Mouse (Mus musculus): ENCODE results near the gene Zswim4.
A peak's percentile ranks its signal among the peaks of the same experiment; 100 is the strongest.

Zswim4 gene

GRCm38 (mm10) chr8:84199348-84200125 is 37.3 kb downstream of the Zswim4 start:
- no peak for DNase-seq

- DNase-seq = no peak
These were observed 38.0 kb downstream of the Zswim4 start for GRCm38 (mm10) chr8:84198871-84199270.

- peak; percentile 94 for DNase-seq
These were observed 38.7 kb downstream of the Zswim4 start for GRCm38 (mm10) chr8:84197922-84198774.

GRCm38 (mm10) chr8:84197141-84197921 is 39.5 kb downstream of the Zswim4 start:
- DNase-seq = peak; percentile 92

GRCm38 (mm10) chr8:84194224-84194743 is 42.6 kb downstream of the Zswim4 start:
- no peak for DNase-seq

- DNase-seq = no peak
These were observed 43.3 kb downstream of the Zswim4 start for GRCm38 (mm10) chr8:84193566-84193965.

- DNase-seq = no peak
These were observed 43.7 kb downstream of the Zswim4 start for GRCm38 (mm10) chr8:84193161-84193560.

GRCm38 (mm10) chr8:84192555-84192954 is 44.3 kb downstream of the Zswim4 start:
- peak; percentile 79 for DNase-seq

GRCm38 (mm10) chr8:84192023-84192422 is 44.8 kb downstream of the Zswim4 start:
- peak; percentile 60 for DNase-seq

GRCm38 (mm10) chr8:84190191-84190867 is 46.5 kb downstream of the Zswim4 start:
- DNase-seq = no peak

- no peak for DNase-seq
These were observed 47.3 kb downstream of the Zswim4 start for GRCm38 (mm10) chr8:84189603-84190002.

- no peak for DNase-seq
These were observed 48.2 kb downstream of the Zswim4 start for GRCm38 (mm10) chr8:84188671-84189070.

GRCm38 (mm10) chr8:84187065-84187755 is 49.6 kb downstream of the Zswim4 start:
- DNase-seq = peak; percentile 71

- DNase-seq = peak; percentile 89
These were observed 50.3 kb downstream of the Zswim4 start for GRCm38 (mm10) chr8:84186547-84186946.

GRCm38 (mm10) chr8:84185117-84185516 is 51.7 kb downstream of the Zswim4 start, which contains the start of gene Nanos3:
TSS of gene Nanos3 (minus strand) at chr8:84185217.
- DNase-seq = no peak

- no peak for DNase-seq
These were observed 52.5 kb downstream of the Zswim4 start for GRCm38 (mm10) chr8:84184085-84185043.

GRCm38 (mm10) chr8:84183261-84184084 is 53.4 kb downstream of the Zswim4 start:
- peak; percentile 74 for DNase-seq

GRCm38 (mm10) chr8:84182833-84183232 is 54.0 kb downstream of the Zswim4 start:
- no peak for DNase-seq

- peak; percentile 77 for DNase-seq
These were observed 56.2 kb downstream of the Zswim4 start for GRCm38 (mm10) chr8:84180530-84181190.

All from retina, postnatal 1 day (tissue).